ENCODE assay signal across 33 mouse cellular contexts in genomic region chr8:11737096-11737495, GRCm38 (mm10). TPM values are rescaled to one million over a fixed set of nuclear protein-coding genes. Genes with fewer than 3 reads are reported as not detected.
DNase-seq lines count a peak whose midpoint lies in the region; ATAC-seq lines count a peak whose summit lies in the region.
"Had no signal": no experiment of that assay in that cellular context is flagged by ENCODE, and none has a peak within 500 bp of the region (broad histone marks: within the 10 kb centered on the region; RNA-seq: fewer than 3 reads in every experiment).

No protein-coding gene starts in this region.

- peak; percentile 24 for DNase-seq in kidney, adult 11 months
- DNase-seq in lung, postnatal 10 days: peak; percentile 40
- DNase-seq in lung, postnatal 4 days: no peak
- DNase-seq in gastrocnemius, adult 8-10 months (ENCODE audit: low spot score in 2 of 2): peak; percentile 28 to 52
- peak; percentile 57 for DNase-seq in lung, postnatal 36 days
- DNase-seq in cerebellum, postnatal 4 days (ENCODE audit: low spot score in 2 of 2): no peak
- DNase-seq: adrenal gland, adult 2 months; B cell, adult 2 months; heart, adult 18-20 months; kidney, postnatal 14 days; thymus, adult 18-20 months; thymus, postnatal 36 days had no signal

- H3K4me1 ChIP-seq in kidney, embryonic 15.5 days: no peaks in the 10 kb centered on the region

- H3K27ac ChIP-seq in kidney, embryonic 15.5 days: no peak overlapping the region
- H3K27ac ChIP-seq: embryonic facial prominence, embryonic 15.5 days; hindbrain, embryonic 10.5 days; hindbrain, postnatal 0 days; limb, embryonic 13.5 days; liver, embryonic 14.5 days had no signal

- no peak overlapping the region for H3K4me3 ChIP-seq in kidney, embryonic 15.5 days (replicated peaks)
- H3K4me3 ChIP-seq: embryonic facial prominence, embryonic 15.5 days; heart, embryonic 12.5 days; hindbrain, embryonic 10.5 days; limb, embryonic 13.5 days had no signal

- no peaks in the 10 kb centered on the region for H3K36me3 ChIP-seq in kidney, embryonic 15.5 days
- H3K36me3 ChIP-seq: G1E had no signal

- H3K9ac ChIP-seq in kidney, embryonic 15.5 days: no peak overlapping the region
- H3K9ac ChIP-seq: embryonic facial prominence, embryonic 15.5 days; heart, embryonic 12.5 days; limb, embryonic 13.5 days; liver, embryonic 14.5 days had no signal

- WGBS in kidney, embryonic 15.5 days: 75% methylated on average over 6 of the region's 6 CpGs

- H3K4me2 ChIP-seq in kidney, embryonic 15.5 days: no peak overlapping the region
- H3K4me2 ChIP-seq: embryonic facial prominence, embryonic 15.5 days; heart, embryonic 12.5 days; limb, embryonic 13.5 days had no signal

- no peaks in the 10 kb centered on the region; the same call in 1 of the 2 replicates for H3K27me3 ChIP-seq in kidney, embryonic 15.5 days
- H3K27me3 ChIP-seq: embryonic facial prominence, embryonic 15.5 days; heart, embryonic 12.5 days; limb, embryonic 13.5 days had no signal

- no peaks in the 10 kb centered on the region for H3K9me3 ChIP-seq in kidney, embryonic 15.5 days (replicated peaks)
- H3K9me3 ChIP-seq: embryonic facial prominence, embryonic 15.5 days; G1E; heart, embryonic 12.5 days; hindbrain, embryonic 10.5 days; limb, embryonic 13.5 days had no signal

- ATAC-seq in kidney, embryonic 15.5 days (replicated peaks; ENCODE audit: low FRiP score): no peak
- ATAC-seq: forebrain, embryonic 16.5 days; hindbrain, postnatal 0 days; intestine, embryonic 16.5 days; midbrain, embryonic 16.5 days; Patski had no signal

RNA-seq across cellular contexts. Expression of gene Arhgef7, which starts 9.6 kb away (rescaled TPM):
- 38.6 and 40.1 TPM in 2 replicates for polyA plus RNA-seq in kidney, embryonic 15.5 days (2015; fragmentation: Nextera tagmentation; extraction: Ambion mirVana)
- total RNA-seq in gastrocnemius, adult 8-10 months (2022): 10 to 100 TPM; 26.8 to 33.1 (median 29.5) TPM

RNA-seq across cellular contexts. Expression of gene 1700016D06Rik, which starts 36.2 kb away (rescaled TPM):
- polyA plus RNA-seq in kidney, embryonic 15.5 days (2015; fragmentation: Nextera tagmentation; extraction: Ambion mirVana): not detected in 2 replicates
- total RNA-seq in gastrocnemius, adult 8-10 months (2022): not detected
- total RNA-seq: adrenal gland, adult 2 months; adrenal gland, postnatal 4 days; CH12.LX; common myeloid progenitor, adult 5-6 weeks; heart, adult 18-20 months; heart, postnatal 10 days; hindbrain, postnatal 0 days; left cerebral cortex, postnatal 25 days; neutrophil, adult 5-6 weeks had no signal
- polyA plus RNA-seq: adrenal gland, adult 2 months; embryonic facial prominence, embryonic 15.5 days; G1E; heart, embryonic 12.5 days; hindbrain, postnatal 0 days; intestine, embryonic 16.5 days; liver, embryonic 14.5 days; lung, embryonic 16.5 days; midbrain, embryonic 16.5 days; Patski; small intestine, adult 2 months; stomach, embryonic 16.5 days had no signal

Comparison
In these comparisons a context has a peak if more than half of its experiments do, and no peak if none do; other contexts are left out.
1. DNase-seq: peak in kidney, adult 11 months (single experiment), lung, postnatal 10 days (single experiment), gastrocnemius, adult 8-10 months (2 of 2) and lung, postnatal 36 days (single experiment); none in lung, postnatal 4 days (0 of 2) and cerebellum, postnatal 4 days (0 of 2).